Mouse (Mus musculus) myocyte (in vitro differentiated cells): ENCODE measurements around the gene Fam207a. TPM values are rescaled to one million over a fixed set of nuclear protein-coding genes. Genes with fewer than 3 reads are reported as not detected.

Experiments
- H3K27me3 ChIP-seq: one replicate; pipeline ENCODE4 v1.6.1; 2011; ENCODE audit not compliant: control insufficient read depth, insufficient read depth, insufficient read length
- H3K36me3 ChIP-seq: one replicate; pipeline ENCODE4 v1.6.1; 2011; ENCODE audit not compliant: control insufficient read depth, insufficient read depth
- H3K4me2 ChIP-seq: one replicate; pipeline ENCODE4 v1.6.1; 2011; ENCODE audit warnings: low read depth, control low read depth
- H3K4me3 ChIP-seq: one replicate; pipeline ENCODE4 v1.5.1; 2011; ENCODE audit warnings: mild to moderate bottlenecking, control low read depth, moderate library complexity
- H3K79me2 ChIP-seq: one replicate; pipeline ENCODE4 v1.6.1; 2011; ENCODE audit not compliant: control insufficient read depth, insufficient read depth
- H3ac ChIP-seq: one replicate; pipeline ENCODE4 v1.6.1; 2011; ENCODE audit not compliant: control insufficient read depth, insufficient read length
- CEBPB ChIP-seq: IDR thresholded peaks from 2 replicates; pipeline ENCODE4 v1.6.1; 2011; ENCODE audit warnings: mild to moderate bottlenecking, moderate library complexity; ENCODE audit not compliant: poor library complexity, insufficient read depth, severe bottlenecking
- E2F4 ChIP-seq: IDR thresholded peaks from one replicate; pipeline ENCODE4 v1.6.1; 2011; ENCODE audit warnings: mild to moderate bottlenecking, control low read depth, moderate library complexity; ENCODE audit not compliant: insufficient read depth
- MAX ChIP-seq: IDR thresholded peaks from one replicate; pipeline ENCODE4 v1.6.1; 2011; ENCODE audit warnings: low read depth, mild to moderate bottlenecking, control low read depth
- MYOD1 ChIP-seq, 3 experiments: IDR thresholded peaks; one replicate each; pipeline ENCODE4 v1.6.1; 2011; ENCODE audit warnings: control low read depth in 2 of 3, low read depth in 2 of 3, mild to moderate bottlenecking in 2 of 3, moderate library complexity in 1 of 3; ENCODE audit not compliant: insufficient read length in 2 of 3, control insufficient read depth in 1 of 3
- MYOG ChIP-seq, 3 experiments: IDR thresholded peaks; one replicate each; pipeline ENCODE4 v1.6.1; 2011; ENCODE audit warnings: control low read depth in 2 of 3, low read depth in 2 of 3, mild to moderate bottlenecking in 2 of 3; ENCODE audit not compliant: insufficient read length in 2 of 3, control insufficient read depth in 1 of 3, insufficient read depth in 1 of 3
- POLR2A ChIP-seq: IDR thresholded peaks from one replicate; pipeline ENCODE4 v1.6.1; 2011; ENCODE audit warnings: low read depth, mild to moderate bottlenecking, control low read depth, moderate library complexity; ENCODE audit not compliant: insufficient read length
- POLR2AphosphoS2 ChIP-seq: IDR thresholded peaks from one replicate; pipeline ENCODE4 v1.6.1; 2011; ENCODE audit warnings: low read depth, control low read depth; ENCODE audit not compliant: insufficient read length
- REST ChIP-seq: IDR thresholded peaks from one replicate; pipeline ENCODE4 v1.6.1; 2011; ENCODE audit warnings: mild to moderate bottlenecking, control low read depth, moderate library complexity; ENCODE audit not compliant: insufficient read depth, insufficient read length
- SRF ChIP-seq: IDR thresholded peaks from one replicate; pipeline ENCODE4 v1.6.1; 2011; ENCODE audit warnings: low read depth; ENCODE audit not compliant: control insufficient read depth, insufficient read length
- TCF12 ChIP-seq: IDR thresholded peaks from one replicate; pipeline ENCODE4 v1.6.1; 2011; ENCODE audit warnings: mild to moderate bottlenecking, control low read depth; ENCODE audit not compliant: poor library complexity, insufficient read depth, severe bottlenecking
- TCF3 ChIP-seq: IDR thresholded peaks from one replicate; pipeline ENCODE4 v1.6.1; 2011; ENCODE audit warnings: low read depth, control low read depth; ENCODE audit not compliant: insufficient read length
- USF1 ChIP-seq: IDR thresholded peaks from one replicate; pipeline ENCODE4 v1.6.1; 2011; ENCODE audit warnings: low read depth, mild to moderate bottlenecking, control low read depth, moderate library complexity
- polyA plus RNA-seq: library from polyadenylated mRNA; unstranded; fragments of >200 nt; fragmentation: generic; extraction: Trizol; gene quantifications from one replicate; pipeline ENCODE4 v1.2.1, GENCODE M21; 2012; ENCODE audit warnings: missing spikeins

Gene Fam207a
- polyA plus RNA-seq, 1 experiment = 34.4 TPM

GRCm38 (mm10) chr10:77449315-77450158, 66.0 kb downstream of the Fam207a start:
- Histone ChIP-seq H3K79me2 (no peaks in the 10 kb centered on the region), H3K36me3 (no peaks in the 10 kb centered on the region), H3ac (no peak overlapping the region), H3K4me3 (no peak overlapping the region), H3K27me3 (no peaks in the 10 kb centered on the region), H3K4me2 (peak overlapping the region; percentile 64)
- TF ChIP-seq TCF12 = no peak
- TF ChIP-seq MYOG (IDR thresholded peaks at IDR 0.05; ENCODE audit: control insufficient read depth in 1 of 3, insufficient read depth in 1 of 3, insufficient read length in 2 of 3, low read depth in 2 of 3) = peak in 1 of 3 experiments; percentile 21
- peak in 1 of 3 experiments; percentile 30 for TF ChIP-seq MYOD1 (IDR thresholded peaks at IDR 0.05; ENCODE audit: control insufficient read depth in 1 of 3, insufficient read length in 2 of 3, low read depth in 2 of 3)

GRCm38 (mm10) chr10:77448698-77449247, 66.8 kb downstream of the Fam207a start:
- TF ChIP-seq USF1 (peak; percentile 77), MYOD1 (IDR thresholded peaks at IDR 0.05; ENCODE audit: control insufficient read depth in 1 of 3, insufficient read length in 2 of 3, low read depth in 2 of 3) (peak in 1 of 3 experiments; percentile 35), POLR2A (no peak)
- Histone ChIP-seq H3ac (no peak overlapping the region), H3K79me2 (no peaks in the 10 kb centered on the region), H3K4me3 (no peak overlapping the region), H3K4me2 (peak overlapping the region; percentile 64), H3K36me3 (no peaks in the 10 kb centered on the region), H3K27me3 (no peaks in the 10 kb centered on the region)

- no peak overlapping the region for H3ac ChIP-seq
- no peak for TF ChIP-seq TCF3
- TF ChIP-seq POLR2AphosphoS2 = no peak
- no peak for TF ChIP-seq E2F4
- TF ChIP-seq MAX = no peak
- TF ChIP-seq MYOG (IDR thresholded peaks at IDR 0.05; ENCODE audit: control insufficient read depth in 1 of 3, insufficient read depth in 1 of 3, insufficient read length in 2 of 3, low read depth in 2 of 3) = no peak
- TF ChIP-seq MYOD1 (IDR thresholded peaks at IDR 0.05; ENCODE audit: control insufficient read depth in 1 of 3, insufficient read length in 2 of 3, low read depth in 2 of 3) = no peak
- TF ChIP-seq CEBPB = no peak
- no peak for TF ChIP-seq TCF12
- no peak for TF ChIP-seq REST
- TF ChIP-seq USF1 = no peak
- TF ChIP-seq SRF = no peak
- no peak for TF ChIP-seq POLR2A
- no peaks in the 10 kb centered on the region for H3K27me3 ChIP-seq
- no peaks in the 10 kb centered on the region for H3K79me2 ChIP-seq
- no peak overlapping the region for H3K4me3 ChIP-seq
- H3K4me2 ChIP-seq = no peak overlapping the region
- no peaks in the 10 kb centered on the region for H3K36me3 ChIP-seq
These were observed 67.4 kb downstream of the Fam207a start for GRCm38 (mm10) chr10:77448209-77448608.

- no peaks in the 10 kb centered on the region for H3K36me3 ChIP-seq
- H3K27me3 ChIP-seq = no peaks in the 10 kb centered on the region
- TF ChIP-seq USF1 = no peak
- no peak for TF ChIP-seq REST
- TF ChIP-seq E2F4 = no peak
- TF ChIP-seq MYOG (IDR thresholded peaks at IDR 0.05; ENCODE audit: control insufficient read depth in 1 of 3, insufficient read depth in 1 of 3, insufficient read length in 2 of 3, low read depth in 2 of 3) = no peak
- TF ChIP-seq MYOD1 (IDR thresholded peaks at IDR 0.05; ENCODE audit: control insufficient read depth in 1 of 3, insufficient read length in 2 of 3, low read depth in 2 of 3) = no peak
- no peak for TF ChIP-seq TCF3
- TF ChIP-seq TCF12 = no peak
- no peak for TF ChIP-seq CEBPB
- TF ChIP-seq POLR2A = no peak
- no peak for TF ChIP-seq MAX
- TF ChIP-seq POLR2AphosphoS2 = no peak
- TF ChIP-seq SRF = no peak
- H3K79me2 ChIP-seq = no peaks in the 10 kb centered on the region
- H3K4me2 ChIP-seq = no peak overlapping the region
- H3ac ChIP-seq = no peak overlapping the region
- H3K4me3 ChIP-seq = no peak overlapping the region
These were observed 67.8 kb downstream of the Fam207a start for GRCm38 (mm10) chr10:77447755-77448154.

- H3K4me2 ChIP-seq = no peak overlapping the region
These were observed 73.3 kb downstream of the Fam207a start for GRCm38 (mm10) chr10:77442250-77442649.

More at GRCm38 (mm10) chr10:77442250-77442649, 73.3 kb downstream of the Fam207a start:
- Histone ChIP-seq H3K36me3 (no peaks in the 10 kb centered on the region), H3K27me3 (no peaks in the 10 kb centered on the region), H3ac (no peak overlapping the region), H3K4me3 (no peak overlapping the region), H3K79me2 (no peaks in the 10 kb centered on the region)
- no peak for TF ChIP-seq MYOD1 (IDR thresholded peaks at IDR 0.05; ENCODE audit: control insufficient read depth in 1 of 3, insufficient read length in 2 of 3, low read depth in 2 of 3)
- no peak for TF ChIP-seq MYOG (IDR thresholded peaks at IDR 0.05; ENCODE audit: control insufficient read depth in 1 of 3, insufficient read depth in 1 of 3, insufficient read length in 2 of 3, low read depth in 2 of 3)
- TF ChIP-seq MAX = no peak
- TF ChIP-seq TCF12 = no peak
- TF ChIP-seq TCF3 = no peak
- TF ChIP-seq E2F4 = no peak
